Mouse (Mus musculus) spleen, postnatal 14 days (tissue): ENCODE results near the gene Pip4k2a.

Source experiments
- DNase-seq, 2 experiments: peaks; one replicate each; pipeline ENCODE4 v3.0.0; 2021 to 2022; ENCODE audit warnings: low spot score in 2 of 2

Pip4k2a gene

DNA sequence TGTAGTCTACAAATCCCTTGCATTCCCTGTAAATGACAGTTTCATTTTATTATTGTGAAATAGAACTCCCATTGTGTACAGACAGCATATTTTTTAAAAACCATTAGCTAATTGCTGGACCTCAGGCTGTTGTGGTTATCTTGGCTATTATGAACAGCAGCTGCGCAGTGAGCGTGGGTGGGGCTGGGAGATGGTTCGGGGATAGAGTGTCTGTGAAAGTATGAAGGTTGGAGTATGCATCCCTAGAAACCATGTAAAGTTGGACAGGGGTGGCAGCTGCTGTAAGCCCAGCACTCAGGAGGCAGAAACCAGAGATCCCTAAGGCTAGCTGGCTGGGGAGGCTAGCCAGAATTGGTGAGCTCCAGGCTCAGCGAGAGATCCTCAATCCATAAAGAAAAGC is 158.4 kb downstream of the Pip4k2a start:
- DNase-seq = no peak

DNA sequence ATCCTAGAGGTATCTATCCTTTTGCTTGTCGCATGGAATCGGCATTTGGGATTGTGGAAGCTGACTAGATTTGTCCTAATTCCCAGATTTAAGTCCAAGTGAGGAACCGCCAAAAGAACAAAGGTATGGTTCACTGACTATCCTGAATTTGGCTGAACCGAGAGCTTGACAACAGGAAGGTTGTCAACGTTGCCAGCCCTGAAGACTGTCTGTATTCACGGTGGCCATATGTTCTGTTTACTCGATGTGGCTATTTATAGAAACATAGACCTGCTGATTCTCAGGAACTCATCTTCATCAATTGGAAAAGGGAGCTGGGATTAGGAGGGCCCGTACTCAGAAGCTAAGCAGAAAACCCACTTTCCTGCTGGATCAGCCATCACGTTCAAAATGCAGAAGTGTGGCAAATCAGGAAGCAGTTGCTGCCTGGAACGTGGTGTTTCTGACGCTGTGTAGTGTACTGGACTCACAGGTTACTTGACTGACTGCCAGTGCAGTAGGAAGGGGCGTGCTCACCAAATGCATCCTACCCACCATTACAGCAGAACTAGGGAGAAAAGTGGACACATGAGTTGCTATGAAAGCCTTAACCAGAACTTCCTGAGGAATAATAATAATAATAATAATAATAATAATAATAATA is 162.5 kb downstream of the Pip4k2a start:
- DNase-seq = no peak

DNA sequence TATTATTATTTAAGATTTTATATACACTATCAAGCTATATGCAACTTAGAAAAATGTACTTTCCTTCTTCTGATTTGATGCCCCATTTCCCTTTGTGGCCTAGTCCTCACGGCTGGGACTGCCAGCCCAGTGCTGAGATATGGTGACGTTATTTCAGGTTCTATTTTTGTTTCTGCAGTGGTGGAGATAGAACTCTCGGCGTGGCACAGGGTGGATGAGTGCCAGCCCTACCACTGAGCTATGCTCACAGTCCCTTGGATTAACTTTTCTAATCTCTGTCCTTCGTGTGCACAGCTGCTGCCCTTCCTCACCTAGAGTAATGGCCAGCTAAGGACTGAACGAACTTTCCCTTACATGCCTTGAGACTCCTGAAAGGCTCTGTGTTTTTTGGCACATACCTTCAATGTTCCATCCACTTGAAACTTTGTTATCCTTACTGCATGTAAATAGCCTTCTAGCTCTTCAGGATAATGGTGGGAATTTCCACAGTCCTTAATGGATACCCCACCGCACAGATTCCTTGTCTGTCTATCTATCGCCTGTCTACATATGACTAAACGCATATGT is 164.8 kb downstream of the Pip4k2a start:
- no peak for DNase-seq

DNA sequence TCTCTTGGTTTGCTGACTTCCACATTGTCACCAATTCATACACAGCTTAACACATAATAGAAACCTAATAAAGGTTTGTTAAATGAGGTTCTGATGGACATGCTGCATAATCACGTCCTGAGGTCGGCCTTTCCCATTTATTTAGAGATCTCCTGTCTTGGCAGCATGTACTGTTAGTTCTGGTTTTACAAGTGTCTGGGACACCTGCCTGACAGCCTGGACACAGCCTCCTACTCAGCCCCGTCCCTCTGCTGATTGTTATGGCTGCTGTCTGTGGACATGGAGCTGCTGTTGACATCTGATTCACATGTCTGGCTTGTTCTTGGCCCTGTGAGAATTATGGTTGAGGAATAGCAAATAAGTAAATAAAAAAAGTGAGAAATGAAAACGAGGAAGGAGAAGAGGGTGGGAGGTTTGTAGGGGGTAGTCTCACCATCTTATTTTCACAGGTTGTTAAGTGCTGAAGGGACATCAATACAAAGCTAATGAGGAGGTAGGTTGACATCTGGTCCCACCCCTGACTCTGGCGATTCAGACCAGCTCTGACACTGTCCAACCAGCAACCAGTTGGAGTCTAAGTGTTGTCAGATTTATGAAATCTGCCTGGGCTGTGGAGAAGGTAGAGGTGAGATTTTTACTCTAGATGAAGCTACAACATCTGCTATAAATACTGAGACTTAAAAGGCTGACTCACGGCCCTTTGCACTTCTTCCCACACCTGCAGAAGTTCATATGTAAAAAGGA is 166.7 kb downstream of the Pip4k2a start:
- no peak for DNase-seq

DNA sequence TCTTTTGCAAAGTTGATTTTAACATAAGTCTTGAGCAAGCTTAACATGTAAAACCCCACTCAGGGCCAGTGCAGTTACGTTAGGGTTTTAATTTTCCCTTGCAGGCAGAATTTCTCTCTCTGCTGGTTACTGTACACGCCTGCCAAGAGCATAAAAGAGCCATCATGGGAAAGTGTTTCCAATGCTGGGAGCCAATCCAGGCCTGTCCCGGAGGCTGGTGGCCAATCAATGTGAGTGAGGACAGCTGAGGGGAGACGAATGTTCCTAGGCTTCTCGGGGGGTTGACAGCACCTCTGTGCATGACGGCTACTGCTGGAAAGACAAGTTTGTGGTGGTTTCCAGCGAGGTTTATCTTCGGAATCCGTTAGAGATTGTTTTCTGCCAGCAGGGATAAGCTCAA is 175.2 kb downstream of the Pip4k2a start:
- no peak for DNase-seq

DNA sequence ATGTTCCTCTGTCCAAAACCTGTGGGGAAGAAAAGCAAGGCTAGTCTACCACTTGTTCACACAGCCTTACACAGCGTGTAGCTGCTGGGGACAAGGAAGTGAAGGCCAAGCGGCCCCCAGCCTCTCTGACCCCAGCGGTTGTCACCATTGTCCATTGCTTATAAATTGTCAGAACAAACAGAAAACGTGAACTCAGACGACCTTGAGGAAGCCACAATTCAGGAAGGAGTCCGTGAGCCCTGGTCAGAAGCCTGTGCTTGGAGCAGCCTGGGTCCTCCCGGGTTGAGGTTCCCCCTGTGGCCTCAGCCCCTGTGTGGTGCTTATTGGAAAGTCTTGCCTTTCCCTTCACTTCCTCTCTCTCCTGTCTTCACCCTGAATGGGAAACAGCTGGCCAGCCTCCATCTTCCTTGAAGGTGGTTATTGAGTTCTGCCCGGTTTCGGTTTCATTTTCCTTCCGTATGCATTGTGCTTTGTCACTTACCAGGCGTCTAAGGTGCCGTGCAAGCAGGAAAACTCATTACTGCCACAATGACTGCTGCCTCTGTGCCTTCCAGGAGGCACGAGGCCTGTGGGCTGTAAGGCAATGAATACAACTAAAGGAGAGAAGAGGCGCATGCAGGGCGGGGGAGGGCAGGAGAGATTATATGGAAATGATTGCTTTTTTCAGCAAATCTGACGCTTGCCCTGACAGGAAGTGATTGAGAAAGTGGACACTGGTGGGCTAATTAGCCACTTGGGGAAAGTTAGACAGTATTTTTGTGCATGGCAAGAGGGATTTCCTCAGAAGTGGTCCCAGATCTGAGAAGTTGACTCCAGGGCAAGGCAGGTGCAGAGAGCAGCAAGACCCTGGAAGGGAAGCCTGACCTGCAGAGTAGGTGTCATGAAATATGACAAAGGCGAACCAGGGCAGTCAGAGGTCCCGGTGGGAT is 176.2 kb downstream of the Pip4k2a start:
- DNase-seq = peak in 1 of 2 experiments; percentile 23

DNA sequence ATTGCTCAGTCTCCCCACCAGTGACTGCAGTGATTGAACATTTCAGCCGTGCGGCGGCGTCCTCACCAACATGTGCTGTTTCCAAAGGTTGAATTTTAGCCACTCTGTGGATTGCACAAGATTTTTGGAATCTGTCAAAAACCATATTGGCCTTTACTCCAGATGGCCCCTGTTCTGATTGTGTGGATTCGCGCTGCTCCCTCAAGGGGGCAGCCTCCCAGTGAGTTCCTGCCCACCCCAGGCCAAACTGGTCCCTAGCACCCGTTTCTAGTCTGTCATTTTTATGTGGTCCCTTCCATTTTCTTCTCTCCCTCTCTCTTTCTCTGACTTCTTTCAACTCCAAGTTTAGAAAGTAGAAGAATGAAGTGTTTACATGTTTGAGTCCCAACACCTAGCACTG is 178.4 kb downstream of the Pip4k2a start:
- DNase-seq = no peak

DNA sequence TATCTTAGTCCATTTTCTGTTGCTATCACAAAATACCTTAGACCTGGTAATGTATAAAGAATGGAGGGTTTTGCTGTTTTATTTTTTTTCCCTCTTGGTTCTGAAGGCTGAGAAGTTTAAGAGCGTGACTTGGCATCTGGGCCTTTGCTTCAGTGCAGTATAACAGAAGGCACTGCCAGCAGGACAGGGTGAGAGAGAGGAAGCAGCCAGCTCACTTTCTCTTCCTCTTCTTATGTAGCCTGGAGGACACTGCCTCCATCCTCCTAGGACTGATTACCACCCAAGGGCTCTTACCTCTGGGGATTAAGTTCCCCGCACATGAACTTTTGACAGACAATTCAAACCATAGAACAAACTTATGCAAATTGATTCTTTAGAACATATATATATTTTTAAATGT is 181.9 kb downstream of the Pip4k2a start:
- DNase-seq = no peak

DNA sequence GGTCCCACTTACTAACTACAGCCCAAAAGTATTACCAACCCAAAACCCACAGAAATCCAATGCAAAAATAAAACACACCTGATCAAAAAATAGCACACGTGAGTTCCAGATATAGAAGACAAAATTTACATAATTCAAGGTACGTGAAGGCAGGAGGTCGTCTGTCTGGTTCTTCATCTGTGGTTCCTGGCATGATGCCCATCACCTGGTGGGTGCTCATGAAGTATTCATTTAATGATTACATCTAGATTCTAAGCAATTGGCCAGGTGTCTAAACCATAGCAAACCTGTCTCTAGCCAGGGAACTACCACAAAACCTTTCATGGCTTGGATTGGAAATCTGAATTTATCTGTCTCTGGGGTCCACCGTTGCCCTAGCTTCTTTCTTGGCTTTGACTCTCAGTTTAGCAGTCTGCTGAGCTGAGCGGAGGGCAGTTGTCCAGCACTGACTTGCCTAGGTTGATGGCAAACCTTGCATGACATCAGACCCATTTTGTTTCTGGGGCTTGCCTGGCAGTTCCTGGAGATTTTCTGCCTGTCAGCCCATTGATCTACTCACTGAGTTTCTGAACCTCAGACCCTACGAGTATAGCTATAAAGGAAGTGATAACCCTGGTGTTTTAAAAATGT is 182.5 kb downstream of the Pip4k2a start:
- DNase-seq = no peak

DNA sequence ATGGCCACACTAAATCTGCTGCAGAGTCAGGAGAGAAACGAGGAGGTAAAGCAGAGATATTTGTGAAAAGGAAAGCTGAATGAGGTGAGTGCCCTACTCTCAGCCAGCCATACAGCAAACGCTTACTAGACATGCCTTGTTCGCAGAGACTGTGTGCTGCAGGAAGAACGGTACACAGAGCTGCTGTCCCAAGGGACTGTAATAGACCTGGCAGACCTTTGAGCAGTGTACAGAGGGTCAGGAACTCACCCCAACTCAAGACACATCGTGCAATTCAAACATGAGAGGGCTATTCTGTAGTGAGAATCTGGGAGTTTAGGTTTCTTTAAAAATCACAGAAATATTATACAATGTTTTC is 183.5 kb downstream of the Pip4k2a start:
- DNase-seq = no peak

DNA sequence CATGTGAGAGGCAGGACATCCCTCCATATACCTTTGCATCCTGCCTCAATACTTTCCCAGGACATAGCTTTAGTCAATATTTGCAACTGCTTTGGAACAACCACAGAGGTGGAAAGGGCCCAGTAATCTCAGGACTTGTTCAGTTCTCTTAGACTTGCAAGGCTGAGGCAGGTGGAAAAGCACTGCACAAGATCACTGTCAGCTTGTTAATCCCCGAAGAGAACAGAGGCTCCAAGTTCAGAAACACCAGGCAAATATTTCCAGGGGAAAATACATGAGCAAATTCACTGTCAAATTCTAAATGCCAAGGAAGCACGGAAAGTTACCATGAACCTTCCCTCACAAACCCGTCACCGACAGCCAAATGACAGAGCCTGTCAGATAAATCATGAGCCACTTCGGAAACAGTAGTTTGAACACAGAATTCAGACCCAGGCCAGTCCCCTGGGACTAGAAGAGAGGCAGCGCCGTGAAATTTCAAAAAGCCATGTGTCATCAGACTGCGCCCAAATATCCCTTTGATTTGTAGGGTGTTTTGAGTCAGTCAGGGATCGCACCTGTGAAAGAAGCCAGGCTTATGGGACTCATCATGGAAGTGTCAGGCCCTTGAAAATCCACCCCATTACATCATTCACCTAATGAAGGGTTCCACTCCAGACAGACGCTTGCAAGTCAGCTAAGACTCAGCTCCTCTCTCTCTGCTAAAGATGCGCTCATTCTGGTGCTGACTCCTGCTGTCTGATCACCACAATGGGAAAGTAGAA is 184.1 kb downstream of the Pip4k2a start:
- DNase-seq = no peak

DNA sequence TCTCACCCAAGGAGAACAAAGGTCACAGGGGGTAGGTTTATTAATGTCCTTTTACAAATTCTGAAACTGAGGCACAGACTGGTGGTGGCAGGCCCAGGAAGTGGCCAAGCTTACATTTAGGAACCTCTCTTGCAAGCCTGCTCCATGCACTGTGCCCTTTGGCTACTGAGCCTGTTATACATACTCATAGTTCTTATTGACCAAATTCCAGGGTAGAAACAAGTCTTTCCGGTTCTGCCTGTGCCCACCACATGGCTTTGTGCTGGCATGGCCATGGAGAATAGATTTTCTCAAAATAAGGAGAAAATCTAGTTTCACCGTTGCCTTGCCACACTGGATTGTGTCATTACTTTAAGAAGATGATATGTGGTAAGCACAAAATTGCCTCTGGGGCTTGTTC is 190.0 kb downstream of the Pip4k2a start:
- no peak for DNase-seq

DNA sequence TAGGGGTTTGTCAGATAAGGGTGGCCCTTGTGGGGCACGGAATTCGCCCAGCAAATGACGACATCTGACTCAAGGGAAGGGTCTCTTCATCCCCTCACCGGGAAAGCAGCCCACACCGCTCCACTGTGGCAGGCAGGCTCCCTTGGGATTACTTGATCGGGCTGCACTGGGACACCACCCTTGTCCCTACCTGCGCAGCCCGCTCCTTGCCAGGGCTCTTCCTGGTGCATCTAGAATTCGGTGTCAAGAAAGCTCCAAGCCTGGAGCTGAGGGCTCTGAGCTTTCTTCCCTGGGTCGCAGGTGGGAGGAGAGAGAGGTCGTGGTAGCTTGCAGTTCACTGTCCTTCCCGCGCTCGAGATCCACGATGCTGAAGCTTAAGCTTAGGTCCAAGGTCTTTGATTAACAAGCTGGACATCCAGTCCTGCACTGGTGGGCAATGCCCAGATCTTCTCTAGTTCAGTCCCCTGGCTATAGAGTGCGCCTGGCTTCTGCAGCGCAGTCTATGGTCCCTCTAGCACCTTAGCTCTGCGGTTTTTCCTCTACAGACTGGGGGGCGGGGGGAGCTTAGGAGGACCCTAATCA is 196.6 kb downstream of the Pip4k2a start:
- DNase-seq = no peak

DNA sequence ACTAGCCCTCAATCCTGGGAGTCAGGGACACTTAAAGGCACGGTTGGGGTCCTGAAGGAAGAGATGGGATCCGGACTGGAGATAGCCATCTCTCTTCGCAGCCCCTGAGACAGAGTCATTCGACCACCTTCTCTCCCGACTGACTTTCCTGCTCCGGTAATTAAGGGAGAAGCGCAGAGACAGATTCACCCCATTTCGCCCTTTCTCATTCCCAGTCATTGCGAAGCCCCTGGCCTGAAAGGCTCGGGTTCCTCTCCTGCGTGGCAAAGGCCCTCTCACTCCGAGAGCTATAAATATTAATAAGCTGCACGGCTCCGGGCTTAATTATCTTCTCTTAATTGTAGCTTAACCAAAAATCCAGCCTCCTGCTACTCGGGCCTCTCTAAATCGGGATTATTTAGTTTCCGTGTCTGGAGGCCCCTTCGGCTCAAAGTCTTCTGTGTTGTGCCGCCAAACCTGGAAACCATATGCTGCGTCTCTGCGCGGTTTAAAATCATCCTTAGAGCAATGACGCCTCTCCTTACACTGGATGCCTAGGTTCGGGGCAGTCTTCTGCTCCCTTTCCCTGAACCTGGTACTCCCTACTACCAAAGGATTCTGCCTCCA is 197.2 kb downstream of the Pip4k2a start:
- no peak for DNase-seq

DNA sequence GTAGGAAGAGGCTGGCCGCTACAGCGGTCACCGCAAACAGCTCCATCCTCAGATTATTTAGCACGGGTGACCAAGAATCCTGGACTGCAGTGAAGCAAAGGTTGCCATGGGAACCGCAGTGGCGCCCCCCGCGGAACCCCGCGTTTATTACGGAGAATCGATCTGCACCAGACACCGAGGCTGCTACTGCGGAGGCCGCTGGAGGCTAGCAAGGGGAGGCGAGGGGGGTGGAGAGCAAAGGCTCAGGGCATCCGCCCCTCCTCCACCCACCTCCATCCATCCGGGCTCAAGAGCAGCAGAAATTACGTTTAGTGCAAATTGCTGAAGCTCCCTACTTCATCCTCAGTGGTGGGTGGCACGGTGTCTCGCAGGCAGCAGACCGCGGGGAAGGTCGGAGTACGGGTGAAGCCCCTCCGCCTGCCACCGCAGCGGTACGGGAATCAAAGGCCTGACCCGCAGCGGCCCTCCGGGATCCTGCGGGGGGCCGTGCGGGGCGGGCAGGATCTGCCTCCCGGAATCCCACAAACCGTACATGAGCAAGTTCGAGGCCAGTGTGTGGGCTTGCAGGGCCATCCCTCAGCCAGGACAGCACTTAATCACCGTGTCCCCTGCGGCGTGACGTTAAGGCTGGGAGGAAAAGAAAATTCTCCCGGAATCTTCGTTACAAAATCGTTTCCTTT is 197.8 kb downstream of the Pip4k2a start:
- DNase-seq = no peak

DNA sequence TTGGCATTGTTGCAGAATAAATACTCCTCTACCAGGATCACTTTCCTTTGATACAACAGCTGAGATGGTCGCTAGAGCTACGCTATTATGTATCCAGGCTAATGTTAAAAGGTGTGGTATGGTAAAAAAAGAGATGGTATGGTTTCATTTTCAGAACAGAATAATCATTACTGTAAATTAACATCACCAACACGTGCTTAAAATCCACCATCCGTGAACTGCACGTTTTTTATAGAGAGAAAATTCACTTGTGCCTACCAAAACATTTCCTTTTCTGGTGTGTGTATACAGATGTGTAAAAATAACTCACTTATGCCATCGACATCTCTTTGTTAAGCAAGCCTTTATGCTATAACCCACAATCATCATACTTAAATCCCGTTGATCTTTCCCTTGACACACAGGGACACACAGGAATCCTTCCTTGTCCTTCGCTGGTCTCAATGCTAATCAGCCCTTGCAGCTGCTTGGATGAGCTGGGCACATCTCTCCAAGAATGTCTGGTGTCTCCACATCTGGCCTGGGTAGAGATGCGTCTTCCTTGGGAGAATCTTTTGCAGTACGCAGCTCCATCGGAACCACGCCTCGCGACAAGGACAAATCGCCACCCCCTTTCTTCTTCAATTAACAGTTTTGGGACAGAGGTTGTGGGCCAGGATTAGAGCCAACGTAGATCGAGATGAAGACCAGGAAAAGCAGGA is 198.5 kb downstream of the Pip4k2a start:
- no peak for DNase-seq

DNA sequence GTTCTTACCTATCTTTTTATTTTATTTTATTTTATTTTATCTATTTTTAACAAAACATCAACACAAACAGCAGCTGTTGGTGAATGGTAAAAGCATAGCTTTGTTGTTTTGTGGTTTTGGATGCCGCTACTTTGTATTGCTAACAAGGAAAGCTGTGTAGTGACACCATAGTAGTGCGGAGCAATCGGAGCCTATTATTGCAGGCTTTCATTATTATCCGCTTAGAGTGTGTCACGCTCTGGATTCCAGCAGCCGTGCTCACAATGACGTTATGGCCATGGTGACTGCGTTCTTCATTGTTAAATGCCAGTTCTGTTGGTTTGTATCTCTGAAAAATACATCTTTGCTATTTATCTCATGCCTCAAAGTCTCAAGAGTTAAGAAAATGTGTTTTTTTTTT is 200.2 kb downstream of the Pip4k2a start:
- no peak for DNase-seq

DNA sequence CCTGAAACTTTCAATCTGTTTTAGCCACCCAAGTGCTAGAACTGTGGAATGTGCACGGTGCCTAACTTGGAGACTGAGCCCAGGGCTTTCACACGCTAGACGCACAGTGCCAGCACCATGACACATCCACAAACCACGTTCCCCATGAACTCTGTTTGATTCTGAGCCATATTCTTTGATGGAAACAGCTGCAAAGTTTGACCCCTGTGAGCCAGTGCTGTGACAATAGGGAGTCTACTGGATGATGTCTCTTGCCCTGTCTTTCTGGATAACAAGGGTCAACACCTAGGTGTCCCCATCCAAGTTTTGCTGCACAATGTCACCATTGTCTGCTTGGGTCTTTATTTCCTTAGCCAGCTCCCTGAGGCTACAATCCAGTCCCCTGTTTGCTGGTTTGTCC is 203.7 kb downstream of the Pip4k2a start:
- no peak for DNase-seq
